Mouse (Mus musculus): Measurements from ENCODE around the gene Adgrl3.

Adgrl3 gene

DNA sequence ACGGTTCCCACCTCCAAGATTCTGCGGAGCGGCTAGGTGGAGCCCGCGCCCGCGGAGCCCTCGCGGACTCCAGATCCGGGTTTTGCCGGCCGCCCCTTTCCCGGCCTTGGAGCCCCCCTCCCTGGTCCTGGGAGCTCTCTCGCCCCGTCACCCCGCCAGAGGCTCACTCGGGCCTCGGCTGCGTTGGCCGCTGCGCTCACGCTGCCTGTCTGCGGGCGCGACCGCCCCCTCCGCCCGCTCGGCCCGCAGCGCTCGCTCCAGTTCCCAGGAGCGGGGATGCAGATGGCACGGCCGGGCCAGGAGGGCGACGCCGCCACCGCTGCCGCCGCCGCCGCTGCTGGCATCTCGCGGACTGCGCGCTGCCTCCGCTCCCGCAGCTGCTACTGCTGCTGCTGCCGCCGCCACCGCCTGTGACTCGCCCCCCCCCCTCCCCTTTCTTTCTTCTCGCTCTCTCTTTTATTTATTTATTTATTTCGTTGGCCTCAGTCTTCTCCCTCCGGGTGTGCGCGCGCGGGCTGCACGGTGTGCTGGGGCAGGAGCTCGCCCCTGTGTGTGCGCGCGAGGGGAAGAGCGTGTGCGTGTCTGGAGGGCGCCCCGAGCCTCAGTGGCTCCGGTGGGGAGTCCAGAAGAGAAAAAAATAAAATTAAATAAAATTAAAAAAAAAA is at the start of gene Adgrl3:
Gene Adgrl3 (plus strand): TSS at position 549 of the 665 bp plus-strand sequence.
- DNase-seq (ENCODE audit: low read depth in 1 of 2, low spot score in 2 of 2), result no peak

DNA sequence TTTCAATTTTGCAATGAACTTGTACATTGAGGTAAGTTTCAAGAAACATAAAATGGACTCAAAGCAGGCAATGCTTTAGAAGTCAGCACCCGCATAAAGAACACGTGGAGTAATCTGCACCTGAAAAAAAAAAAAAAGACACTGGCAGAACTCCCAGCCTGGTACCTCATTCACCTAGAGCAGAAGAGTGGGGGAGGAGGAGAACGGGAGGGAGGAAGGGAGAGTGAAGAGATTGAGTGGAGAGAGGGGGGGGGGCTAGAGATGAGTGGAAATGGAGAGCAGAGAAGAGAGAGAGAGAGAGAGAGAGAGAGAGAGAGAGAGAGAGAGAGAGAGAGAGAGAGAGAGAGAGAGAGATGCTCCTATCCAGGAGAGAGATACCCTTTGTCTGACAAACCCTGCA is 772 bp upstream of the Adgrl3 start:
- no peak for DNase-seq (ENCODE audit: low read depth in 1 of 2, low spot score in 2 of 2)

DNA sequence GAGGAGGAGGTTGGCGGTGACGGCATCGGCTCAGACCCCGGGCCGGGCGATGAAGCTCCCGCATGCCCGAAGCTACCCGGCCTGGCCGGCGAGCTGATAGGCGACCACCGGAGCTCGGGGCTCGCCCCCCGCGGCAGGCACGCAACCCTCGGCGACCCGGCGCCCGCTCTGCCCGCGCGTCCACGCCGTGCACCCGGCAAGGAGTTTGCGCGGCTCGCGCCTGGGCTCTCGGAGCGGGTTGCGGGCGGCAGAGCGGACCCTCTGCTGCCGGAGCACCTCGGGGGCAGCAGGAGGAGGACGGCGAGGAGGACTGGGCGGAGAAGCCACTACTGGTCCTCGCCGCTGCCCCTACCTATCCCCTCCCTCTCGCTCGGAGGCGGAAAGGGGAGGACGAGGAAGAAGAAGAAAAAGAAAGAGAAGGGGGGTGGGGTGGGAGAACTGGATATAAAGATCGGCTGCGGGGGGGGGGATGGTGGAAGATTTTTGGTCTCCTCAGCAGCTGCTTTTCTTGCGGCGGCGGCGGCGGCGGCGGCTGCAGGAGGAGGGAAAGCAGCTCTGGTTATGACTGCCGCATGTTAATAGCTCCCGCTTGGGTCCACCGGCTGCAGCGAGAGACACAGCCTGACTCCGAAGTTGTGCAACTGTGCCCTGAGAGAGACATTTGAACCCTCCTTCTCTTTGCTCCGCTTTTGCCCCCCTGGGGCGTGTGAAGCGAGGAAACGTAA is 505 bp downstream of the Adgrl3 start:
- DNase-seq (ENCODE audit: low read depth in 1 of 2, low spot score in 2 of 2), result no peak

DNA sequence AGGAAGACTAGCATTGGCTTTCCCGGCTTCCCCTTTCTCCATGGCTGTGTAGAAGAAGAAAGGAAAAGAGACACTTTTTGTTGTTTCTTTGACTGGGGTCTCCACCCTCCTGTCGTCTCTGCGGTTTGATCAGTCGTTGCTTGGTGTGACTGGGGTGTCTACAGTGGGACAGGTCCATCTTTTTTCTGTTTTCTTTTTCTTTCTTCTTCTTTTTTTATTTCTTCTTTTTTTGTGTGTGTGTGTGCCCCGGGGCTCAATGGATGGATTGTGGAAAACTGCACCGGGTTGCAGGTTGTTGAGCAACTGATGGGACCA is 1.0 kb downstream of the Adgrl3 start:
- no peak for DNase-seq (ENCODE audit: low read depth in 1 of 2, low spot score in 2 of 2)

DNA sequence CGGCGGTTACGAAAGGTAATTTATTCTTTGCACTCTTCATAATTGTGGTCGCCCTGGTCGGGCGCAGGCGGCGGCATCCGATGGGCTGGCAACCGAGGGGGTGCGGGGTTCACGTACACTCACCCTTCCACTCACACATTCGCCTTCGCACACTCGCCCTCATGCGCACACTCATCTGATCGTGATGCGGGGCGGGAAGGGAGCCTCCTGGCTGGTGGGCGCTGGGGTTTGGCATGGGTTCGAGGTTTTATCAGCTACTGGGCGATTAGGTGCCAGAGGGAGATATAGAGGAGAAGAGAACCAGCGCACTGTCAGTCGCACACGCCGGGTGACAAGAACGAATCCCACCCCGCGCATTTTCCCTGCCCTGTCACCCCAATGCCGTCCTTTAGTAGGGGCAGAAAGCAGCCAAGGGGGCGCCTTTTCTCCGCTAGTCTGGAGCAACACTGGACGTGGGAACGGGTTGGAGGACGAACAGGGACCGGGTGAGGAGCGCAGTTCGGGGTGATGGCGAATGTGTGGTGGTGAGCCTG is 1.5 kb downstream of the Adgrl3 start:
- no peak for DNase-seq (ENCODE audit: low read depth in 1 of 2, low spot score in 2 of 2)

DNA sequence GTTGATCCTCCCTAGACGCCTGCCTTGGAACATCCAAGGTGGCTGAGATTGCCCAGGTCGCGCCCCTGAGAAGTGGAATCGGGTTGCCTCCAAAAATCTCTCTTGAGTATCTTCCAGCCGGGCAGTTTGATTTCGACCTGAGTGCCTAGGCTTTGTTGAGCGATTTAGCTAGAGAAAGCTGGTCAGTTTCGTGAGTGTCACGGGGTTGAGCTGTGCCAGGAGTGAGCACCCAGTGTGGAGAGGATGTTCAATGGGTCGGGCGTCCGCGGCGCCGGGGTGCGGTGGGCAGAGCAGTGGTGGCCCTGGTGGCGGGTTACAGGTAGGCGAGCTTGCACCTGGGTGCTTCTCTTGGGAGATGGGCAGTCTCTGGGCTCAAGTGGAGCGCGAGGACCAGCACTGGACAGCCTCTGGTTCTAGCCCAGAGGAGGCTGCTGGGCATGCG is 1.9 kb downstream of the Adgrl3 start:
- no peak for DNase-seq (ENCODE audit: low read depth in 1 of 2, low spot score in 2 of 2)

DNA sequence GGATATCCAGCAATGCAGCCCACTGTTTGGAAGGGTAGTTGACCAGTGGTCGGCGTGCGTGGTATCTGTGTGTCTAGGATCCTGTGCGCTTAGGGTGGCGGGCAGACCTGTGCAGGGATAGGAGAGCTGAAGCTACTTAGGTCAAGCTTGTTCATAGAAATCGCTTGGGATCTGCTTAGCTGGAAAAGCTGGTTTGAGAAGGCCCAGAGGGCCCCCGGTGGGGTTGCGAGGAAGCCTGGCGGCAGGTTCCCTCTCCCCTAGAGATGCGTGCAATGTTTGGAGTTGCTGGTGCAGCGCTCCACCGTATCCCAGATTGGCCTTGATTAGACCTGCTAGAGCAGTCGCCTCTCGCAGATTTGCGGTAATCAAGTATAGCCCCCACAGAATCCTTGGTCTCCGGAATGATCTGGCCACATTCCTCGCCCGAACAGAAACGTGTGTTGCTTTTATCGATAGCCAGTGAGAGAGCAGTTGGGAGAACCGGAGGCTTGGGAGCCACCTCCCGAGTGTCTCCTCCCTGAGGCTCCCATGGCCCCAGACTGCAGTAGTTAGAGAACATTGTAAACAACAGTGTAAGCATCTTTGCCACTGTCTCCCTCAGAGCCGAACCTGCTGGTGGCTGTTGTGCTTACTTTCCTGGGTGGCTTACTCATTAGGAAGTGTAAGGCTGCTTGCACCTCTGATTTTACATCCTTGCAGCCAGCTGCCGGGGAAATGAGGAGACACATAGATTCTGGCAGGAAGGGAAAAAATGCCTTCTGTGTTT is 2.6 kb downstream of the Adgrl3 start:
- DNase-seq (ENCODE audit: low read depth in 1 of 2, low spot score in 2 of 2), result no peak

DNA sequence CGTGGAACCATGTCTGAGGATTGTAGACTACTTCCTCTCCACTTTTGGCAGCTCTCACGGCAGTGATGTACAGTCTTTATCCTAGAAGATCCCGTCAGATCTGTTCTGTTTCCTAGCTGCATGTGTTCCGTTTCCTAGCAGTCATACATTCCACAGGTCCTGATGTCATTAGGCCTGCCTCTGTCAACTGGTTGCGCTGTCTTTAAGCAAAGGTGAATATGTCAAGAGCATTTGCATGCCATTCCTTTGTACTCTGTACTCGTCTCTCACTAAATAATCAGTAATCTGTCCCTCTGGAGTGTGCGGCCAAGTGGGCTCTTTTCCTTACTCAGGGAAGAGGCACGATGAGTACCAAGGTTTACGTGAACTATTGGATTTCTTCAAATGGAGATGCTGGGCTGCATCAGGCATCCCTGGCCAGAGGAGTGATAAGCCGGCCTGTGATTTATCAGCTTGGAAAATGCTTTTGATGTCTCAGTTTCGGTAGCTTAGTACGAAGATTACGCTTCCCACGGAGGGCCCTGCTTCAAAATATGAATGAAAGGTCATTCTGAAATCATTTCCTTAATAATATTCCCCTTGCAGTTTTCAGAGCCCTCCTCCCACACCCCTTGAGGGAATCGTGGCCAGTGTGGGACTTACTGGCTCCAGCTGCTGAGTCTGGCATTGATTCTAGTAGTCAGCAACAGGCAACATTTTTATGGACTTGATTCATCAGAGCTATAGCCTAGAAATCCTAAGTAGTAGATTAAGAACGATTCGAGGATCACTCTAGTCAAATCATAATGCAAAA is 4.2 kb downstream of the Adgrl3 start:
- no peak for DNase-seq (ENCODE audit: low read depth in 1 of 2, low spot score in 2 of 2)

DNA sequence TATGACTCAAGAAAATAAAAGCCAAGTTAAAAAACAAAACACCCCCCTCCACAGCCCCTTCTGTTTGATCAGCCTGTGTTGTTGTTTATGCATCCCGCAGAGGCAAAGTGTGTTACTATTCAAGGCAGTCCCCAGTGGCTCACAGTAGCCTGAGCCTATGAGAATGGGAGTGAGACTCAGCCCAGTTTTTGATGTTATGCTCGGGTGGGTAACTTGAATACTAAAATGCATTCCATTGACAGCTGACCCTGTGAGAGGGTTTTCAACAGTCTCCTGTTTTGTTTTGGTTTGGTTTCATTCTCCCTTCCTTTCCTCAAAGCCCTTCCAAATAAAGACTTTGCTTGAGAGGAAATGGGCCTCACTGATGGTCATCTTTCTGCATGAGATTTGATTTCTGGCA is 8.9 kb downstream of the Adgrl3 start:
- no peak for DNase-seq (ENCODE audit: low read depth in 1 of 2, low spot score in 2 of 2)

DNA sequence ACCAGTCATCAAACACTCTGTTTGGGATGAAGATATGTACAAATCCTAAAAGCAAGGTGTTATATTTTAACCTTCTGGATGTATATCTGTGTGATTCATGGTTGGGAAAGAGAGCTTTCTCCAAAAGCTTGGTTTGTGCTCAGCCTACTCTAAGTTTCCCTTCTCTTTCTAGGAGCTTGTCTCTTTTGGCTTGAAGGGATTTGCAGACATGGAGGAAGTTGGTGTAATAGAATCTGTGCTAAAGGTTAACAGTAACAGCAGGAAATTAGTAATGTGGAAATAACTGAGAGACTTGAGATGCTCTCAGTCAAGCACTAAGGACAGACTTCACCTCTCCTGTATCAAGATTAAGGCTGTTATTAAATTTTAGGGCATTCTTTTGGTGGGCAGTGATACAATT is 17.2 kb downstream of the Adgrl3 start:
- no peak for DNase-seq (ENCODE audit: low read depth in 1 of 2, low spot score in 2 of 2)

DNA sequence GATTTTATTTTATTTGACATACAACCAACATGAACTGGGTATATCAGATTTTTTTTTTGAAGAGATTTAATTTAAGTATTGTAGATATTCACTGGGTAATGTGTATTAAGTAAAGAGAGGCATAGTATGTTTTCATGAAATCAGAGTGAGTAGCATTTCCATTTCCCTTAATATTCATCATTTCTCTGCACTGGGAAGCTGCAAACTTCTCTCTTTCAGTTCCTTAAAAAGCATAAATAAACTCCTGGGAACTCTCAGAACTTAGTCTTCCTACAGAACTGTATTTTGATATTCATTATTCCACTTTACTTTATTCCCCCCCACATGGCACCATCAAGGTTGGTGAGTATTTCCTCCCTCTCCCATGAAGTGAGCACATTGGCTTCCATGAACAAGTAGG is 23.9 kb downstream of the Adgrl3 start:
- no peak for DNase-seq (ENCODE audit: low read depth in 1 of 2, low spot score in 2 of 2)

DNA sequence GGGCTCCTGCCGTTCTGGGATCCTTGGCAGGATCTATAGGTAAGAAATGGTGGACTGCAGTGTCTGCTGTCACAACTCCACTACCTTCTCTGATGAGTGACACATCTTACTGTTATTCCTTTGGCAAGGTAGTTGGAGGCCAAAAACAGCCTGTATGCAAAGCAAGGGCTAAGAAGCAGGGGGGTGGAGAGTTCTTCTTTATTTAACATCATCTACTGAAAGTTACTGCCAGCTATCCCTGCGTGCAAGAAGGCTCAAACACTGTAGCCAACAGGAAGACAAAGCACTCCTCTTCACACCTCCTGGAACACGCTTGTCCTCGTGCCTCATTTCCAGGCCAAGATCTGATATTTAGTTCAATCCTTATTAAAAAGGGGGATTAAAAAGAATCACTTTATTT is 26.2 kb downstream of the Adgrl3 start:
- DNase-seq (ENCODE audit: low read depth in 1 of 2, low spot score in 2 of 2), result no peak

DNA sequence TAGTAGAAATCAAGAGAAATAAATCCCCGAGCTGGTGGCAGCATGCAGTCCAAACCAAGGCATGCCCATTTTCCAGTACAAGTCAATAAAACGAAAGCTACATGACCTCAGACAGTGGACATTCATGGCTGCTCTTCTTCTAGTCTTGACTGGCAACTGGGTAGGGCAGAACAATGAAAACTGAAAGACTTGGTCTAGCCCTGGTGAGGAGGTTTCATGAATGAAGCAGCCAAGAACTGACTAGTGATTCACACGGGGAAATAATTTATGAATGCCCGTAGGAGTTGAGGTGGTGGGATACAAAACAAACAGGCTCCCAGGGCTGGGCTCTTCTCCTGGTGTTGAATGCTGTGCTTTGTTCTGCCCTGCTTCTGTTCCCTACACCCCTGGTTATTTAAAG is 34.7 kb downstream of the Adgrl3 start:
- DNase-seq (ENCODE audit: low read depth in 1 of 2, low spot score in 2 of 2), result no peak

DNA sequence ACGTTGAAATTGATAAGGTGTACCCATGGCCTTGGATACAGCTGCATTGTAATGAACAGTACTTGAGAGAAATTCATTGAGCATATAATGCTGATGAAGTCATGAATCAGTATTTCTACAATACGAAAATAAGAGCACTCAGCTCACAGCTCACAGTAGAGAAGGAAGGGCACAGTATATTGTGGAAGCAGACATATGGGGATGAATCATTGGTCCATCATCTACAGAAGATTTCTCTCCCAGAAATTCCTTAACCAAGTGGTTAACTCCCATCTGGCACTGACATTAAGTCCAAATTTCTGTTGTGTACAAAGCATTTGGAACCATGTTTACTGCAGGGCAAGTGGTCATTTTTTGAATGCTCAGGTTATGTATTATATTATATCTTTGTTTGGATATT is 35.3 kb downstream of the Adgrl3 start:
- DNase-seq (ENCODE audit: low read depth in 1 of 2, low spot score in 2 of 2), result no peak

DNA sequence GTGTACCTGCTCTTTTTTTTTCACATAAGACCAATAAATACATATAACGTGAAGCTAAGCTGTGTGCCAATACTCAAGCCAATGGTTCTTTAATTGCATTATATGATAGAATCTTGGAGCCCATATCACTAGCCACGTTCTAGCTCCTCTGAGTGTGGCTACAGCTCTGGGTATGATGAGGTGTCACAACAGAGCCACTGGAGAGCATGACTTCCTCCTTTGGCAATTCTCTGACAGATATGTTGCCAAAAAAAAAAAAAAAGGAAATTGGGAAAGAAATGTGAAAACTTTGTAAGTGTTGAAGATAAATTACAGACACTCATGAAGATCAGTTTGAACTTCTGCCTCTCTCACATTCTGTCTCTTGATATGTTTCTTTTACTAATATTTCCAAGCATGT is 38.2 kb downstream of the Adgrl3 start:
- DNase-seq (ENCODE audit: low read depth in 1 of 2, low spot score in 2 of 2), result no peak

DNA sequence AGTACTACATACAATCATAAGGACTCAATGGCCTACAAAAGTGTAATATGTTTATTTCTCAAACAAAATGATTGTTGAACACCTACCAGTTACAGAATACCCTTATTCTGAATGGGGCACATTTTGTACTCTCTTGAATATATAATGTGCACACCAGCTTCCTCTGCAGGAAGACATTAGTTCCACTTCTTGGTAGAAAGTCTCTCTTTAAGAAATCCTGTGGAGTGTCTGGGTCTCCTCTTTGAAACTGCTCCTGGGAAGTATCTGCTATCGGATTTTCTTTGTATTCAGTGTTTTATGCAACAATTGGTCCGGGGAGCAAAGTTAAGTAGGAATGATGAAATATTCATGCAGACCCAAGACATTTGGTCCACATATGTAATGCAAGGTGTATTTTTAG is 41.0 kb downstream of the Adgrl3 start:
- no peak for DNase-seq (ENCODE audit: low read depth in 1 of 2, low spot score in 2 of 2)

DNA sequence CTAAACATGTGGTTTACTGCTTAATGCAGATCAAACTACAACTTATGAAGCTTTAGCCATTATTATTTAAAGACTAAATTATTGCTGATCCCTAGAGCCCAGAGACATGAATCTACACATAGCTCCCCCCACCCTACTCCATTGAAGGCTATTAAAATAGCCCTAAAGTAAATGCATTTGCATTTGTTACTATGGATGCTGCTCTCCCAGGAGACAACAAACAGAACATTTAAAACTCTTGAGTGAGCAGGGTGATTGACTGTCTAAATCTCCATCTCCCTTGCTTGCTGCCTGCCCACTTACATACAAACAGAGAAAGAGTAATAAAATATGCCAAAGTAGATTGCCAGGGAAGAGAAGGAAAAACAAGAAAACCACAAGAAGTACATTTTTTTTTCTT is 41.4 kb downstream of the Adgrl3 start:
- DNase-seq (ENCODE audit: low read depth in 1 of 2, low spot score in 2 of 2), result no peak

DNA sequence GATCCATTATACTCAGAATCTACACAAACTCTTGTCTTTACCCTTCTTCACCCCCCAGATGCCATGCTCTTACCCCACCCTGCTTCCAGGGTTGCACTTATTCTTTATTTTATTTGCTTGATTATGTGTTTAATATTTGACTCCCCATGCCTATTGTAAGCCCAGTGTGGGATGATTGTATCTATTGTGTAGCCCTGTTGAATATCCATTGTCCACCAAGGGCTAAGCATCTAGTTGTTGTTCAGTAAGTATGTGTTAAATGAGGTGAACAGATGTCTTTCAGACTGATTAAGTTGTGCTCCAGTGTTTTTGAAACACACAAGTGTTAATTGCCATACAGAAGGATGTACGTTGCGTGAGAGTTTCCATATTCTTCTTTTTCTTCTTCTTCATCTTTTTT is 44.1 kb downstream of the Adgrl3 start:
- no peak for DNase-seq (ENCODE audit: low read depth in 1 of 2, low spot score in 2 of 2)

DNA sequence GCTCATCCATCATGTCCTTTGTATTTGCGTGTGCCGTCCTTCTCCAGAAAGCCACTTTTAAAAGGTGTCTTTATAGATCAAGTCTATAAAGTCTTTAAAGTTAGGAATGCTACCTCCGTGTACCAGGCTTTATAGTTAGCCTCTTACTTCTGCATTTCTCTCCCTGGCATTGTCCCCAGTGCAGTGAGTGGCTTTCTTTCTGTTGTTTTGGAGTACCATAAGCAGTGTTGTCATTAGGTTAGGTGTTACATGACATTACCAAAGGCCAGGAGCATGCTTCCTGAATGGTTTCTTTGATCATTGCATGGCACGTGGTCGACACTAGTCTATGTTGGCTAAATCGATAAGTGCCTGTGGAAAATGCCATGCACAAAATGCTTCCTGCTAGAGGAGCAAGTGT is 48.2 kb downstream of the Adgrl3 start:
- no peak for DNase-seq (ENCODE audit: low read depth in 1 of 2, low spot score in 2 of 2)

DNA sequence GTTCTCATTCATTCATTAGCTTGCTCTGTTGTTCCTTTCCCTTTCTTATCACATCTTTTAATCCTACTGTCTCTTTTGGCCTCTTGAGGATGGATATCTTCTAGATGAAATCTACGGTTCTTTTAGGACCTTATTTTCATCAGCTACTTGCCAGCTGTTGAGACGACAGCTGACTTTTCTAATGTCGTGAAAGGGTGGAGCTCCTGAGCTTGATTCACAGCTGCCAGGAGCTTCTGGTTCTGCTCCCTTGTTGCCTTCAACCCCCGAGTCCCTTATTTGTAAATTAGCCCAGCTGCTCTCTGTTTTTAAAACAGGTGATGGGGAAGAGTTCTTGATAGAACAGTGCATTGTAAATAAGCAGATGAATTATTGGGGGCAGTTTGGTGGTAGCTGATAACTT is 48.9 kb downstream of the Adgrl3 start:
- no peak for DNase-seq (ENCODE audit: low read depth in 1 of 2, low spot score in 2 of 2)

DNA sequence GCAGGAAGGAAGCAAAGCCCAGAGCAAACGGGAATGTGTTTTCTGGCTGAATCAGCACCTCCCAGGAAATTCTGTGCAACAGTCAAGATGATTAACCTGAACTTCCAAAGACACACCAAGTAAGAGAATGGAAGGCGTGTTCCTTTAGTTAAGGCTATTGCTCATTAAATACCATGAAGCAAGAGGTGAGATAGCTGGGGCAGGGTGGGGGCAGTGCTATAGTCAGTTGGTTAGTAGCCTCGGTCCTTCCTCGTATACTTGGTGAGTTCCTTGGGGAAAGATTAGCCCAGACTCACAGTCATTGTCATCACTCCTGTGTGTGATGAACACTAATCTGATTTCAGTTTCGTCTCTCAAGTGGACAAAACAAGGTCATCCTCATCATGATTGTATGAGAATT is 53.0 kb downstream of the Adgrl3 start:
- no peak for DNase-seq (ENCODE audit: low read depth in 1 of 2, low spot score in 2 of 2)
